Comparison of ENCODE assay signal across 10 mouse cellular contexts in genomic region chr1:89550061-89550869, GRCm38 (mm10).
DNase-seq lines count a peak whose midpoint lies in the region; ATAC-seq and TF ChIP-seq lines count a peak whose summit lies in the region.
"Had no signal": no experiment of that assay in that cellular context is flagged by ENCODE, and none has a peak within 500 bp of the region (broad histone marks: within the 10 kb centered on the region; RNA-seq: fewer than 3 reads in every experiment).

No protein-coding gene starts in this region.

- no peak for DNase-seq in lung, postnatal 0 days (ENCODE audit: low spot score)
- DNase-seq in lung, postnatal 25 days (ENCODE audit: low spot score): no peak
- peak; percentile 25 to 28 for DNase-seq in layer of hippocampus, postnatal 25 days (ENCODE audit: extremely low spot score in 1 of 2, low spot score in 1 of 2)
- no peak for DNase-seq in liver
- DNase-seq in yolk sac, embryonic 10.5 days (ENCODE audit: low spot score): no peak
- DNase-seq in kidney, postnatal 36 days: no peak
- DNase-seq: lung, embryonic 14.5 days had no signal

- peaks cover 3% of the 10 kb centered on the region; the same call in 1 of the 2 replicates for H3K4me1 ChIP-seq in lung, postnatal 0 days (ENCODE audit: insufficient read depth, low read depth, low read length)
- H3K4me1 ChIP-seq in forebrain, embryonic 16.5 days (replicated peaks; ENCODE audit: control insufficient read depth, insufficient read depth, low read length): peaks cover 30% of the 10 kb centered on the region
- H3K4me1 ChIP-seq in neural tube, embryonic 15.5 days: peaks cover 52% of the 10 kb centered on the region
- H3K4me1 ChIP-seq: stomach, embryonic 15.5 days had no signal

- no peaks in the 10 kb centered on the region for H3K9me3 ChIP-seq in lung, postnatal 0 days (ENCODE audit: low read length)
- no peaks in the 10 kb centered on the region for H3K9me3 ChIP-seq in forebrain, embryonic 16.5 days (ENCODE audit: control insufficient read depth, low read length)
- no peaks in the 10 kb centered on the region for H3K9me3 ChIP-seq in neural tube, embryonic 15.5 days (replicated peaks)
- H3K9me3 ChIP-seq: stomach, embryonic 15.5 days had no signal

- no peak for TF ChIP-seq CTCF in lung, postnatal 0 days (IDR thresholded peaks at IDR 0.05)

- H3K4me3 ChIP-seq in lung, postnatal 0 days (ENCODE audit: low read depth, low read length): no peak overlapping the region
- H3K4me3 ChIP-seq in forebrain, embryonic 16.5 days (replicated peaks; ENCODE audit: low read length): peak overlapping the region; percentile 12
- H3K4me3 ChIP-seq in neural tube, embryonic 15.5 days (replicated peaks): no peak overlapping the region
- H3K4me3 ChIP-seq: stomach, embryonic 15.5 days had no signal

- H3K27me3 ChIP-seq in lung, postnatal 0 days (replicated peaks; ENCODE audit: insufficient read depth, low read length): no peaks in the 10 kb centered on the region
- H3K27me3 ChIP-seq in forebrain, embryonic 16.5 days (replicated peaks; ENCODE audit: control insufficient read depth, insufficient read depth, low read length): peaks cover 9% of the 10 kb centered on the region
- H3K27me3 ChIP-seq in neural tube, embryonic 15.5 days (replicated peaks): no peaks in the 10 kb centered on the region
- H3K27me3 ChIP-seq: stomach, embryonic 15.5 days had no signal

- ATAC-seq in lung, postnatal 0 days: 0 out of 2 replicates have a peak, but pooled peaks have one; percentile 28
- peak; percentile 96 for ATAC-seq in forebrain, embryonic 16.5 days
- peak; percentile 78 for ATAC-seq in neural tube, embryonic 15.5 days (ENCODE audit: low FRiP score)

- no peak overlapping the region for H3K9ac ChIP-seq in lung, postnatal 0 days (replicated peaks; ENCODE audit: low read depth)
- 0 out of 2 replicates have a peak overlapping the region, but pooled peaks have one; percentile 19 for H3K9ac ChIP-seq in forebrain, embryonic 16.5 days (replicated peaks; ENCODE audit: low read depth, low read length)
- peak overlapping the region; percentile 8; the same call in 1 of the 2 replicates for H3K9ac ChIP-seq in neural tube, embryonic 15.5 days (replicated peaks)
- H3K9ac ChIP-seq: lung, embryonic 14.5 days; stomach, embryonic 15.5 days had no signal

- no peak overlapping the region for H3K4me2 ChIP-seq in lung, postnatal 0 days (replicated peaks; ENCODE audit: low read depth, low read length)
- H3K4me2 ChIP-seq in forebrain, embryonic 16.5 days (ENCODE audit: low read length): peak overlapping the region; percentile 53
- H3K4me2 ChIP-seq in neural tube, embryonic 15.5 days: peak overlapping the region; percentile 41
- H3K4me2 ChIP-seq: lung, embryonic 14.5 days; stomach, embryonic 15.5 days had no signal

- peak; percentile 29; the same call in 1 of the 2 replicates for TF ChIP-seq EP300 in lung, postnatal 0 days (IDR thresholded peaks at IDR 0.05)

- 59% methylated on average over 25 of the region's 25 CpGs for WGBS in lung, postnatal 0 days
- 4% methylated on average over 25 of the region's 25 CpGs for WGBS in forebrain, embryonic 16.5 days
- WGBS in neural tube, embryonic 15.5 days: 6% methylated on average over 25 of the region's 25 CpGs

- no peaks in the 10 kb centered on the region for H3K36me3 ChIP-seq in lung, postnatal 0 days (ENCODE audit: insufficient read depth, low read length)
- no peaks in the 10 kb centered on the region for H3K36me3 ChIP-seq in forebrain, embryonic 16.5 days (ENCODE audit: control insufficient read depth, insufficient read depth)
- no peaks in the 10 kb centered on the region for H3K36me3 ChIP-seq in neural tube, embryonic 15.5 days
- H3K36me3 ChIP-seq: stomach, embryonic 15.5 days had no signal

- no peak overlapping the region for H3K27ac ChIP-seq in lung, postnatal 0 days (ENCODE audit: low read length)
- no peak overlapping the region for H3K27ac ChIP-seq in forebrain, embryonic 16.5 days (ENCODE audit: low read length)
- peak overlapping the region; percentile 56 for H3K27ac ChIP-seq in neural tube, embryonic 15.5 days (replicated peaks)
- H3K27ac ChIP-seq: stomach, embryonic 15.5 days had no signal

Comparison
In these comparisons a context has a peak if more than half of its experiments do, and no peak if none do; other contexts are left out.
1. ATAC-seq: peak in every context shown above with its lines; median percentile 96 in forebrain, embryonic 16.5 days; 78 in neural tube, embryonic 15.5 days; 28 in lung, postnatal 0 days.
2. DNase-seq: peak in layer of hippocampus, postnatal 25 days (2 of 2); none in lung, postnatal 0 days (single experiment), lung, postnatal 25 days (single experiment), liver (single experiment), yolk sac, embryonic 10.5 days (single experiment) and kidney, postnatal 36 days (0 of 2).